Mouse (Mus musculus) G1E (cell line): ENCODE data around the gene Tmem110. TPM values are rescaled to one million over a fixed set of nuclear protein-coding genes. Genes with fewer than 3 reads are reported as not detected.

Source experiments
- ATAC-seq: 2 replicates; pipeline ENCODE4 v1.8.0; 2016; ENCODE audit warnings: mild to moderate bottlenecking; ENCODE audit not compliant: insufficient number of reproducible peaks, poor library complexity, low FRiP score, severe bottlenecking; ENCODE audit errors: extremely low read depth
- DNase-seq: peaks from one replicate; pipeline ENCODE4 v3.0.0; 2012; ENCODE audit warnings: low spot score
- H3K27me3 ChIP-seq: 2 replicates; pipeline ENCODE4 v1.6.1; 2012; ENCODE audit warnings: mild to moderate bottlenecking, low read length, inconsistent platforms; ENCODE audit not compliant: insufficient read depth
- H3K36me3 ChIP-seq: replicated peaks from 2 replicates; pipeline ENCODE3; 2012; ENCODE audit warnings: mild to moderate bottlenecking, inconsistent platforms
- H3K4me1 ChIP-seq: 2 replicates; pipeline ENCODE4 v1.6.1; 2012; ENCODE audit warnings: low read depth, low read length, inconsistent platforms, mixed read lengths; ENCODE audit not compliant: insufficient read depth
- H3K4me3 ChIP-seq: 2 replicates; pipeline ENCODE4 v1.5.1; 2012; ENCODE audit warnings: low read depth, mild to moderate bottlenecking, inconsistent platforms, low read length, moderate library complexity, mixed read lengths
- H3K9me3 ChIP-seq: replicated peaks from 2 replicates; pipeline ENCODE4 v1.6.1; 2012; ENCODE audit warnings: inconsistent platforms
- CTCF ChIP-seq: IDR thresholded peaks from 2 replicates; pipeline ENCODE4 v1.5.1; 2012; ENCODE audit warnings: low read depth, low read length, inconsistent platforms, mixed read lengths
- GATA1 ChIP-seq: IDR thresholded peaks from 2 replicates; pipeline ENCODE4 v1.6.1; 2012; ENCODE audit warnings: borderline replicate concordance, low read length, inconsistent platforms, mixed read lengths
- GATA2 ChIP-seq: IDR thresholded peaks from 2 replicates; pipeline ENCODE4 v1.6.1; 2012; ENCODE audit warnings: low read depth, low read length, inconsistent platforms, borderline replicate concordance
- POLR2AphosphoS5 ChIP-seq: IDR thresholded peaks from 2 replicates; pipeline ENCODE4 v1.6.1; 2012; ENCODE audit warnings: low read depth, low read length, inconsistent platforms; ENCODE audit not compliant: insufficient replicate concordance
- TAL1 ChIP-seq: conservative IDR thresholded peaks from 2 replicates; pipeline ENCODE4 v1.6.1; 2012; ENCODE audit warnings: low read depth, low read length, inconsistent platforms, mixed read lengths
- polyA plus RNA-seq: library from polyadenylated mRNA; stranded (reverse); fragments of >175 nt; gene quantifications from 2 replicates; pipeline ENCODE4 v1.2.3, GENCODE M21; 2012
- total RNA-seq, 2 experiments: library from RNA; stranded (forward) in 1 of 2; stranded (reverse) in 1 of 2; fragments of 200-1000 nt in 1 of 2; fragments of >200 nt in 1 of 2; fragmentation: Nextera tagmentation in 1 of 2; gene quantifications; 2 replicates each; pipeline ENCODE4 v1.2.3; 2014 to 2017

Tmem110 gene
- total and polyA plus RNA-seq, 3 experiments, result 5.8 to 14.5 (median 12.5) TPM

DNA sequence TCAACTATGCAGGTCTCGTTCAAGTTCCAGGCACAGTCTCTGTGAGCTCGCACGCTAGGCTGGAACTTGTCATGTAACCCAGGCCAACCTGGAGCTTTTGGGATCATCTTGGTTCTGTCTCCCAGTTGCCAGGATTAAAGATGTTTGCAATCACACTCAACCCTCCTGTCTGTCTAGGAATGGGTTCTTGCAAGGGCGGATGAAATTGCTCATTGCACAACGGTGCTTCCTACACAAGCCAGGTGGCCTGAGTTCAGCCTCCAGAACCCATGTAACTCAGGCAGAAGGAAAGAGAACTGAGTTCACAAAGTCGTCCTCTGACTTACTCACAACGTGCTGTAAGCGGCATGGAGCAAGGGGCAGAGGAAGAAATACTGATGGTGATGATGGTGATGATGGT, 85.8 kb downstream of the Tmem110 start:
- peaks cover 40% of the 10 kb centered on the region for H3K27me3 ChIP-seq
- no peaks in the 10 kb centered on the region for H3K9me3 ChIP-seq
- H3K4me3 ChIP-seq, result no peak overlapping the region
- H3K36me3 ChIP-seq, result no peaks in the 10 kb centered on the region
- TF ChIP-seq CTCF (no peak), POLR2AphosphoS5 (no peak), TAL1 (no peak), GATA1 (no peak), GATA2 (no peak)
- H3K4me1 ChIP-seq, result peaks cover 8% of the 10 kb centered on the region
- DNase-seq (no peak), ATAC-seq (no peak)

DNA sequence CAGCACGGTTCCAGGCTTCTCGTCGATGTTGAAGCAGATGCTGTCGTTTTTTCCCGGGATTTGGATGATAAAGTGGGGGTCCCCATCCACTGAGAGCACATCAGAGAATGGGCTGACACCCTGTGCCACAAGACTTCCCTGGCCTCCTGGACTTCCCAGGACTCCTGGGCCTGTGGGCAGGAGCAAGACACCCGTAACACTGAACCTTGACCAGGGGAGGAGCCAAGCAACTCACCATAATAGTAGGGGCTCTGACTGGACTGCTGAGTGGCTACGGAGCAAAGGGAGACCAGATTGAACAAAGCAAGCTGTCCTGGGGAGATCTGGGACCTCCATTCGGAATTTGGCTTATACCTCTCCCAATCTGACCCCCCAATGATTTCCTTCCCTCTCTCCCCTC, 87.3 kb downstream of the Tmem110 start:
- TF ChIP-seq POLR2AphosphoS5, result no peak
- no peaks in the 10 kb centered on the region for H3K9me3 ChIP-seq
- no peak overlapping the region for H3K4me3 ChIP-seq
- ATAC-seq (no peak), DNase-seq (no peak)
- peaks cover 36% of the 10 kb centered on the region for H3K27me3 ChIP-seq
- peaks cover 7% of the 10 kb centered on the region for H3K4me1 ChIP-seq
- H3K36me3 ChIP-seq, result no peaks in the 10 kb centered on the region

DNA sequence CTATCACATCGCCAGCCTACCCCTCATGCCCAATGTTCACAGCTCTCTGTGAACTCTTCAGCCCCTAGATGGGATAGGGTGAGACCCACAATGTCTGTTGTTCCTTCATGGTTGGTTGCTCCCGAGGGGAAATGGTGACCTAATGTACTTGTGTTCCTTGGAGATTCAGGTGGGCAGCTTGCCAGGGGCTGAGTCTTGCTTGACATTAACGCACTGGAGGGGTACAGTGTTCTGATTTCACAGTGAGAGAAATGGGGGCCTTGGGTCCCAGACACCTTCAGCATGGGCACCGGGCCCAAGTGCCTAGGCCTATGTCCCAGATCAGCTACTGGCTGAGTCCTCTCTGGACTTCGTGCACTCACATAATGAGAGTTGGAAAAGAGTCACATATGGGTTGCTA, 88.0 kb downstream of the Tmem110 start:
- H3K4me3 ChIP-seq, result no peak overlapping the region
- H3K27me3 ChIP-seq, result peaks cover 41% of the 10 kb centered on the region
- H3K4me1 ChIP-seq, result no peaks in the 10 kb centered on the region
- ATAC-seq (no peak), DNase-seq (no peak)
- no peak for TF ChIP-seq GATA1
- no peak for TF ChIP-seq CTCF
- no peak for TF ChIP-seq POLR2AphosphoS5
- TF ChIP-seq GATA2, result no peak
- no peak for TF ChIP-seq TAL1
- no peaks in the 10 kb centered on the region for H3K36me3 ChIP-seq
- H3K9me3 ChIP-seq, result no peaks in the 10 kb centered on the region

DNA sequence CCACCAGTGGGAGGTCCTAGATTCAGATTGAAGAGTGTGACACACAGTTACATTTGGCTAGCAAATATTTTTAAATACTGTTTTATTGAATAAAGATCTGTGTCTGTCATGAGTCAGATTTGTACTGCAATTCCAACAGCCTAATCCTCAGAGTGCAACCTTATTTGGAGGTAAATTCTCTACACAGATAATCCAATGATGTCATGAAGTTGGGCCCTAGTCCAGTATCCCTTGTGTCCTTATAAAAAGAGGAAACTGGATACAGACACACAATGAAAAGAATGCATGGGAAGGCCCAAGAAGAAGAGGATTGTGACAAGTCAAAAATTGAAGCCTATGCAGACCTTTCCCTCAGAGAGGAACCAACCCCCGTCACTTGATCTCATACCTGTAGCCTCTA, 91.1 kb downstream of the Tmem110 start:
- no peaks in the 10 kb centered on the region for H3K36me3 ChIP-seq
- peaks cover 51% of the 10 kb centered on the region for H3K27me3 ChIP-seq
- DNase-seq (no peak), ATAC-seq (no peak)
- no peaks in the 10 kb centered on the region for H3K4me1 ChIP-seq
- TF ChIP-seq GATA1, result no peak
- no peak for TF ChIP-seq CTCF
- no peak for TF ChIP-seq TAL1
- no peak for TF ChIP-seq POLR2AphosphoS5
- no peak for TF ChIP-seq GATA2
- no peaks in the 10 kb centered on the region for H3K9me3 ChIP-seq
- no peak overlapping the region for H3K4me3 ChIP-seq

DNA sequence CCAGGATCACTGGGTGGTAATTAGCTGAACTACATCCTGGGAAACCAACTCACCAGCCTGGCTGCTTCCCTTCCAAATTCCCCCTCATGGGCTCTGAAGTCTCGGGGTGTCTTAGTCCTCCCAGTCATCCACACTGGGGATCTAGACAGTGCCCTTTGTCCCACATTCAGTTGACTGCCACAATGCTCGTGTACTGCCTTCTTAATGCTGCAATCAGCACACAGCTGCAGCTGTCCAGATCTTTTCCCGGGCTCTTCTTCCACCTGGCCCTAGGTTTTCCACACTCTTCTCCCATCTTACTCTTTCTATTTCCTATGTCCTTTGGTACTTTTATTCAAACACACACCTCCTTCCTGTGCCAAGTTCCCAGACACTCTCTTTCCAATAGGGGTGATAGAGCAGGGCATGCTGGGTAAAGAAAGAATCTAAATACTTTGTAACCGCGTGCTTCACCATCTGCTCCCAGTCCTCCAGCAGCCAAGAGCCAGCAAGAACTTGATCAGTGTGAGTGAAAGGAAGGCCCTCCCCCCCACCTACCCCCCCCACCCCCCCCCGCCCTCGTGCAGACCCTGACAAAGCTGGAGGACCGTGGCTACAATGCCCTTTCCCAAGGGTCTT, 96.8 kb downstream of the Tmem110 start:
- Histone ChIP-seq H3K27me3 (peaks cover 38% of the 10 kb centered on the region), H3K36me3 (no peaks in the 10 kb centered on the region), H3K9me3 (no peaks in the 10 kb centered on the region), H3K4me3 (no peak overlapping the region), H3K4me1 (no peaks in the 10 kb centered on the region)
- DNase-seq (no peak), ATAC-seq (no peak)
- TF ChIP-seq CTCF (no peak), GATA1 (no peak), POLR2AphosphoS5 (no peak), TAL1 (no peak), GATA2 (no peak)

DNA sequence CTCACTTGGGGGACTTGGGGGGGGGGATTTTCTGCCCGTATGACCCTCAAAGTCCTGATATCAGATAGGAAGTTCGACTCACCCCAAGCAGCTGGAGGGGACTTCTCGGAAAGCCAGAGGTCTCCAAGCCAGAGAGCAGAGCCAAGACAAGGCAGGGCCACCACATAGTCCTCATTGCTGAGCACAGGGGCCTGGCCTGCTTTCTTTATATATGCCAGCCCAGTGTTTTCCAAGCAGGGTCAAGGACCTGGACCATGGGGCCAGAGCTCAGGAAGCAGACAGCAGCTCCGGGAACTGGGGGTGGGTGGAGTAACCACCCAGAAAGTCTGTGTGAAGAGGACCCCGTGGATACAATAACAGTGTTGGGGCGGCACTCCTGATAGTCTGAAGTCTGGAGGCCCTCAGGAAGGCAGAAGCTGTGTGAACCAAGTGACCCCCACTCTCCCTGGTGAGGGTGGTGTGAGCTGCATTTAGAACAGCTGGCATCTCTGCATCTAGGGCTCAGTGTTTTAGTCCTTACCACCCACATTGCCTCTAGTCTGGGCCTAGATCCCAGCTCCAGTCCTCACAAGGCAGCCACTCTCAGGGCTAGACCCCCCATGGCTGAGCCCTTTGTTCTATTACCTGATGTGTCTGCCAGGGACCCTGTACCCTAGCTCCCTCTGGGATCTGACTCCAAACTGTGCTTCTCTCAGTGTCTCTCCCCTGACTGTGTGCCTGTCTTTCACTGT, 98.2 kb downstream of the Tmem110 start, which contains the start of gene Itih3:
Gene Itih3, minus strand, starts transcription at position 386 of the 731 bp plus-strand sequence.
- H3K4me3 ChIP-seq, result no peak within 1 kb of the TSS
- peaks cover 35% of the 10 kb centered on the region for H3K27me3 ChIP-seq
- no peaks in the 10 kb centered on the region for H3K9me3 ChIP-seq
- no peaks in the 10 kb centered on the region for H3K36me3 ChIP-seq
- no peak for DNase-seq
- H3K4me1 ChIP-seq, result no peaks in the 10 kb centered on the region
- TF ChIP-seq CTCF (no peak), POLR2AphosphoS5 (no peak), TAL1 (no peak), GATA1 (no peak), GATA2 (no peak)
- no peak for ATAC-seq

DNA sequence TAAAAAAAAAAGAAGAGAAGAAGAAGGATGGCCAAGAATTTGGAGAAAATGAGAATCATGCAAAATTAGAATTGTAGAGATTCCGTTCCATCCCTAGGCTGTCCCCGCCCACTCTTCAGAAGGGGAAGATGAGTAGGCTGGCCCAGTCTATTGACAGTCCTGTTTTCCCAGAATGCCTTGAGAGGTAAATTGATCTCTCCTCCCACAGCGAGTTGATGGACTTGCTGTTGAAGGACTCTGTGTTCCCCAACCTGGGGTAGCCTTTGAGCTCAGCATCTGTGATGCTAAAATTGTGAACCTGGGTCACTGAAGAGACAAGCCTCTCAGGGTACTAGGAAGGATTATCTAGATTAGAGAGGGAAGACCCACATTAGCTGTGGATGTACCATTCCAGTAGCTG, 100.1 kb downstream of the Tmem110 start:
- H3K27me3 ChIP-seq, result peaks cover 47% of the 10 kb centered on the region
- ATAC-seq, result no peak
- DNase-seq, result no peak
- H3K4me3 ChIP-seq, result no peak overlapping the region
- no peaks in the 10 kb centered on the region for H3K9me3 ChIP-seq
- no peaks in the 10 kb centered on the region for H3K4me1 ChIP-seq
- TF ChIP-seq GATA2, result no peak
- no peak for TF ChIP-seq POLR2AphosphoS5
- TF ChIP-seq GATA1, result no peak
- no peak for TF ChIP-seq TAL1
- TF ChIP-seq CTCF, result no peak
- H3K36me3 ChIP-seq, result no peaks in the 10 kb centered on the region

Other genes with a start within 250 kb of the Tmem110 start
- 31.3 and 43.9 TPM in 2 replicates for gene Prkcd, start 199.4 kb upstream of the Tmem110 start, total RNA-seq (2014; fragmentation: Nextera tagmentation)
- 130 and 138 TPM in 2 replicates for gene Prkcd, start 199.4 kb upstream of the Tmem110 start, total RNA-seq (2017)
- gene Prkcd, start 199.4 kb upstream of the Tmem110 start, polyA plus RNA-seq, result 37.0 and 43.6 TPM in 2 replicates
- 20.8 and 26.9 TPM in 2 replicates for gene Rft1, start 171.2 kb upstream of the Tmem110 start, total RNA-seq (2014; fragmentation: Nextera tagmentation)
- gene Rft1, start 171.2 kb upstream of the Tmem110 start, total RNA-seq (2017), result 14.9 and 15.0 TPM in 2 replicates
- 2.7 and 4.4 TPM in 2 replicates for gene Rft1, start 171.2 kb upstream of the Tmem110 start, polyA plus RNA-seq
- gene Sfmbt1, start 110.7 kb upstream of the Tmem110 start, total RNA-seq (2014; fragmentation: Nextera tagmentation), result 26.2 and 26.6 TPM in 2 replicates
- gene Sfmbt1, start 110.7 kb upstream of the Tmem110 start, total RNA-seq (2017), result 14.8 and 15.7 TPM in 2 replicates
- 2.0 and 3.1 TPM in 2 replicates for gene Sfmbt1, start 110.7 kb upstream of the Tmem110 start, polyA plus RNA-seq
- 1.2 TPM in 1 of 2 replicates, not detected in the other for gene Mustn1, start 53.6 kb downstream of the Tmem110 start, total RNA-seq (2014; fragmentation: Nextera tagmentation)
- 0.38 and 0.64 TPM in 2 replicates for gene Mustn1, start 53.6 kb downstream of the Tmem110 start, total RNA-seq (2017)
- 0.06 and 0.20 TPM in 2 replicates for gene Mustn1, start 53.6 kb downstream of the Tmem110 start, polyA plus RNA-seq
- gene Itih4, start 60.9 kb downstream of the Tmem110 start, total RNA-seq (2014; fragmentation: Nextera tagmentation), result not detected in 2 replicates
- 0.11 TPM in 1 of 2 replicates, not detected in the other for gene Itih4, start 60.9 kb downstream of the Tmem110 start, total RNA-seq (2017)
- gene Itih4, start 60.9 kb downstream of the Tmem110 start, polyA plus RNA-seq, result not detected in 2 replicates
- not detected in 2 replicates for gene Itih3, start 98.2 kb downstream of the Tmem110 start, total RNA-seq (2014; fragmentation: Nextera tagmentation)
- not detected in 2 replicates for gene Itih3, start 98.2 kb downstream of the Tmem110 start, total RNA-seq (2017)
- not detected in 2 replicates for gene Itih3, start 98.2 kb downstream of the Tmem110 start, polyA plus RNA-seq
- gene Itih1, start 117.7 kb downstream of the Tmem110 start, total RNA-seq (2014; fragmentation: Nextera tagmentation), result not detected in 2 replicates
- not detected in 2 replicates for gene Itih1, start 117.7 kb downstream of the Tmem110 start, total RNA-seq (2017)
- not detected in 2 replicates for gene Itih1, start 117.7 kb downstream of the Tmem110 start, polyA plus RNA-seq
- 21.9 and 23.0 TPM in 2 replicates for gene Nek4, start 125.8 kb downstream of the Tmem110 start, total RNA-seq (2014; fragmentation: Nextera tagmentation)
- gene Nek4, start 125.8 kb downstream of the Tmem110 start, total RNA-seq (2017), result 13.6 and 14.6 TPM in 2 replicates
- 6.3 and 7.3 TPM in 2 replicates for gene Nek4, start 125.8 kb downstream of the Tmem110 start, polyA plus RNA-seq
- gene Glt8d1, start 175.8 kb downstream of the Tmem110 start, total RNA-seq (2014; fragmentation: Nextera tagmentation), result 48.8 and 53.6 TPM in 2 replicates
- 23.7 and 34.4 TPM in 2 replicates for gene Glt8d1, start 175.8 kb downstream of the Tmem110 start, total RNA-seq (2017)
- gene Glt8d1, start 175.8 kb downstream of the Tmem110 start, polyA plus RNA-seq, result 4.5 and 4.7 TPM in 2 replicates
- 124 and 129 TPM in 2 replicates for gene Spcs1, start 176.1 kb downstream of the Tmem110 start, total RNA-seq (2014; fragmentation: Nextera tagmentation)
- gene Spcs1, start 176.1 kb downstream of the Tmem110 start, total RNA-seq (2017), result 169 and 173 TPM in 2 replicates
- 17.7 TPM in 2 replicates for gene Spcs1, start 176.1 kb downstream of the Tmem110 start, polyA plus RNA-seq
- 144 and 168 TPM in 2 replicates for gene Pbrm1, start 193.5 kb downstream of the Tmem110 start, total RNA-seq (2014; fragmentation: Nextera tagmentation)
- gene Pbrm1, start 193.5 kb downstream of the Tmem110 start, total RNA-seq (2017), result 51.4 and 61.2 TPM in 2 replicates
- 11.9 and 15.3 TPM in 2 replicates for gene Pbrm1, start 193.5 kb downstream of the Tmem110 start, polyA plus RNA-seq
- gene Gnl3, start 193.6 kb downstream of the Tmem110 start, total RNA-seq (2014; fragmentation: Nextera tagmentation), result 376 and 398 TPM in 2 replicates
- 271 and 308 TPM in 2 replicates for gene Gnl3, start 193.6 kb downstream of the Tmem110 start, total RNA-seq (2017)
- gene Gnl3, start 193.6 kb downstream of the Tmem110 start, polyA plus RNA-seq, result 21.8 and 37.9 TPM in 2 replicates